Mouse (Mus musculus) G1E (cell line): ENCODE data around the gene Trim23.

ENCODE experiments used
- CTCF ChIP-seq: IDR thresholded peaks from 2 replicates; pipeline ENCODE4 v1.5.1; 2012; ENCODE audit warnings: low read depth, low read length, inconsistent platforms, mixed read lengths
- GATA1 ChIP-seq: IDR thresholded peaks from 2 replicates; pipeline ENCODE4 v1.6.1; 2012; ENCODE audit warnings: borderline replicate concordance, low read length, inconsistent platforms, mixed read lengths
- GATA2 ChIP-seq: IDR thresholded peaks from 2 replicates; pipeline ENCODE4 v1.6.1; 2012; ENCODE audit warnings: low read depth, low read length, inconsistent platforms, borderline replicate concordance
- TAL1 ChIP-seq: conservative IDR thresholded peaks from 2 replicates; pipeline ENCODE4 v1.6.1; 2012; ENCODE audit warnings: low read depth, low read length, inconsistent platforms, mixed read lengths

GRCm38 (mm10) chr13:104171711-104172110 lies 6.9 kb upstream of the Trim23 start:
- TF ChIP-seq GATA1 (no peak), CTCF (no peak), TAL1 (no peak), GATA2 (no peak)
